Mouse (Mus musculus): ENCODE results near the gene Sptb.

- no peak for TF ChIP-seq GATA1 (IDR thresholded peaks at IDR 0.05; ENCODE audit: borderline replicate concordance, low read length)
- TF ChIP-seq FLI1 (IDR thresholded peaks at IDR 0.05; ENCODE audit: low read length) = no peak
Observed at GRCm38 (mm10) chr12:76571266-76571665, 139.1 kb downstream of the Sptb start.
